Mouse (Mus musculus): Measurements from ENCODE around the gene Cacna2d3. TPM values are rescaled to one million over a fixed set of nuclear protein-coding genes. Genes with fewer than 3 reads are reported as not detected.
A peak's percentile ranks its signal among the peaks of the same experiment; 100 is the strongest.

Cacna2d3 gene
- polyA plus RNA-seq, 1 experiment from 2014 or later: 0.54 TPM

GRCm38 (mm10) chr14:29123886-29124285 lies 597.8 kb downstream of the Cacna2d3 start:
- Histone ChIP-seq H3K36me3 (ENCODE audit: control insufficient read depth, insufficient read depth) (no peaks in the 10 kb centered on the region), H3K9me3 (replicated peaks; ENCODE audit: control insufficient read depth, low read length) (no peaks in the 10 kb centered on the region), H3K27me3 (ENCODE audit: control insufficient read depth, insufficient read depth, low read length) (no peaks in the 10 kb centered on the region), H3K4me2 (ENCODE audit: low read depth, low read length) (no peak overlapping the region), H3K4me1 (ENCODE audit: control insufficient read depth, insufficient read depth, low read length) (no peaks in the 10 kb centered on the region), H3K27ac (ENCODE audit: low read length) (no peak overlapping the region), H3K4me3 (ENCODE audit: low read length) (no peak overlapping the region), H3K9ac (ENCODE audit: low read length) (no peak overlapping the region)
- no peak for ATAC-seq (replicated peaks; ENCODE audit: extremely low read depth, insufficient read depth, low FRiP score)

GRCm38 (mm10) chr14:29122749-29123148 lies 598.9 kb downstream of the Cacna2d3 start:
- Histone ChIP-seq H3K4me3 (ENCODE audit: low read length) (no peak overlapping the region), H3K4me1 (ENCODE audit: control insufficient read depth, insufficient read depth, low read length) (no peaks in the 10 kb centered on the region), H3K27ac (ENCODE audit: low read length) (no peak overlapping the region), H3K9me3 (replicated peaks; ENCODE audit: control insufficient read depth, low read length) (no peaks in the 10 kb centered on the region), H3K27me3 (ENCODE audit: control insufficient read depth, insufficient read depth, low read length) (no peaks in the 10 kb centered on the region), H3K36me3 (ENCODE audit: control insufficient read depth, insufficient read depth) (no peaks in the 10 kb centered on the region), H3K4me2 (ENCODE audit: low read depth, low read length) (no peak overlapping the region), H3K9ac (ENCODE audit: low read length) (no peak overlapping the region)
- 88% methylated on average over 3 of the region's 3 CpGs for WGBS
- no peak for ATAC-seq (replicated peaks; ENCODE audit: extremely low read depth, insufficient read depth, low FRiP score)

- Histone ChIP-seq H3K4me1 (ENCODE audit: control insufficient read depth, insufficient read depth, low read length) (no peaks in the 10 kb centered on the region), H3K27me3 (ENCODE audit: control insufficient read depth, insufficient read depth, low read length) (no peaks in the 10 kb centered on the region), H3K4me3 (ENCODE audit: low read length) (no peak overlapping the region), H3K9me3 (replicated peaks; ENCODE audit: control insufficient read depth, low read length) (peaks cover 3% of the 10 kb centered on the region; the same call in 1 of the 2 replicates), H3K9ac (ENCODE audit: low read length) (no peak overlapping the region), H3K36me3 (ENCODE audit: control insufficient read depth, insufficient read depth) (no peaks in the 10 kb centered on the region), H3K27ac (ENCODE audit: low read length) (no peak overlapping the region), H3K4me2 (ENCODE audit: low read depth, low read length) (no peak overlapping the region)
- no peak for ATAC-seq (replicated peaks; ENCODE audit: extremely low read depth, insufficient read depth, low FRiP score)
- 55% methylated on average over 9 of the region's 9 CpGs for WGBS
Measured at GRCm38 (mm10) chr14:29113852-29114450, 607.7 kb downstream of the Cacna2d3 start.

GRCm38 (mm10) chr14:29111666-29112065 lies 610.0 kb downstream of the Cacna2d3 start:
- ATAC-seq (replicated peaks; ENCODE audit: extremely low read depth, insufficient read depth, low FRiP score): no peak
- Histone ChIP-seq H3K9ac (ENCODE audit: low read length) (no peak overlapping the region), H3K27ac (ENCODE audit: low read length) (no peak overlapping the region), H3K27me3 (ENCODE audit: control insufficient read depth, insufficient read depth, low read length) (no peaks in the 10 kb centered on the region), H3K36me3 (ENCODE audit: control insufficient read depth, insufficient read depth) (no peaks in the 10 kb centered on the region), H3K4me2 (ENCODE audit: low read depth, low read length) (no peak overlapping the region), H3K4me3 (ENCODE audit: low read length) (no peak overlapping the region), H3K4me1 (ENCODE audit: control insufficient read depth, insufficient read depth, low read length) (no peaks in the 10 kb centered on the region), H3K9me3 (replicated peaks; ENCODE audit: control insufficient read depth, low read length) (peaks cover 3% of the 10 kb centered on the region; the same call in 1 of the 2 replicates)
- WGBS: 83% methylated on average over 6 of the region's 6 CpGs

- WGBS: 69% methylated on average over 9 of the region's 9 CpGs
- no peak for ATAC-seq (replicated peaks; ENCODE audit: extremely low read depth, insufficient read depth, low FRiP score)
- no peaks in the 10 kb centered on the region for H3K36me3 ChIP-seq (ENCODE audit: control insufficient read depth, insufficient read depth)
- H3K9ac ChIP-seq (ENCODE audit: low read length): no peak overlapping the region
- H3K27ac ChIP-seq (ENCODE audit: low read length): no peak overlapping the region
- peaks cover 3% of the 10 kb centered on the region; the same call in 1 of the 2 replicates for H3K9me3 ChIP-seq (replicated peaks; ENCODE audit: control insufficient read depth, low read length)
- no peak overlapping the region for H3K4me2 ChIP-seq (ENCODE audit: low read depth, low read length)
- H3K4me3 ChIP-seq (ENCODE audit: low read length): no peak overlapping the region
- H3K27me3 ChIP-seq (ENCODE audit: control insufficient read depth, insufficient read depth, low read length): no peaks in the 10 kb centered on the region
- no peaks in the 10 kb centered on the region for H3K4me1 ChIP-seq (ENCODE audit: control insufficient read depth, insufficient read depth, low read length)
Measured at GRCm38 (mm10) chr14:29110351-29111091, 611.1 kb downstream of the Cacna2d3 start.

GRCm38 (mm10) chr14:29107464-29107863 lies 614.2 kb downstream of the Cacna2d3 start:
- Histone ChIP-seq H3K27me3 (ENCODE audit: control insufficient read depth, insufficient read depth, low read length) (no peaks in the 10 kb centered on the region), H3K4me2 (ENCODE audit: low read depth, low read length) (no peak overlapping the region), H3K27ac (ENCODE audit: low read length) (no peak overlapping the region), H3K9ac (ENCODE audit: low read length) (no peak overlapping the region), H3K36me3 (ENCODE audit: control insufficient read depth, insufficient read depth) (no peaks in the 10 kb centered on the region), H3K4me1 (ENCODE audit: control insufficient read depth, insufficient read depth, low read length) (no peaks in the 10 kb centered on the region), H3K9me3 (replicated peaks; ENCODE audit: control insufficient read depth, low read length) (peaks cover 3% of the 10 kb centered on the region; the same call in 1 of the 2 replicates), H3K4me3 (ENCODE audit: low read length) (no peak overlapping the region)
- ATAC-seq (replicated peaks; ENCODE audit: extremely low read depth, insufficient read depth, low FRiP score): no peak
- 80% methylated on average over 5 of the region's 5 CpGs for WGBS

- H3K27ac ChIP-seq (ENCODE audit: low read length): no peak overlapping the region
- H3K4me2 ChIP-seq (ENCODE audit: low read depth, low read length): no peak overlapping the region
- no peak overlapping the region for H3K4me3 ChIP-seq (ENCODE audit: low read length)
- H3K4me1 ChIP-seq (ENCODE audit: control insufficient read depth, insufficient read depth, low read length): no peaks in the 10 kb centered on the region
- H3K9ac ChIP-seq (ENCODE audit: low read length): no peak overlapping the region
- H3K27me3 ChIP-seq (ENCODE audit: control insufficient read depth, insufficient read depth, low read length): no peaks in the 10 kb centered on the region
- no peak for ATAC-seq (replicated peaks; ENCODE audit: extremely low read depth, insufficient read depth, low FRiP score)
- no peaks in the 10 kb centered on the region for H3K9me3 ChIP-seq (replicated peaks; ENCODE audit: control insufficient read depth, low read length)
- H3K36me3 ChIP-seq (ENCODE audit: control insufficient read depth, insufficient read depth): no peaks in the 10 kb centered on the region
- WGBS: 76% methylated on average over 12 of the region's 12 CpGs
Measured at GRCm38 (mm10) chr14:29097776-29098175, 623.9 kb downstream of the Cacna2d3 start.

- ATAC-seq (replicated peaks; ENCODE audit: extremely low read depth, insufficient read depth, low FRiP score): no peak
- Histone ChIP-seq H3K4me3 (ENCODE audit: low read length) (no peak overlapping the region), H3K27me3 (ENCODE audit: control insufficient read depth, insufficient read depth, low read length) (0 out of 2 replicates have a peak, but pooled peaks cover 3% of the 10 kb centered on the region), H3K4me2 (ENCODE audit: low read depth, low read length) (no peak overlapping the region), H3K9ac (ENCODE audit: low read length) (no peak overlapping the region), H3K36me3 (ENCODE audit: control insufficient read depth, insufficient read depth) (no peaks in the 10 kb centered on the region), H3K9me3 (replicated peaks; ENCODE audit: control insufficient read depth, low read length) (no peaks in the 10 kb centered on the region), H3K4me1 (ENCODE audit: control insufficient read depth, insufficient read depth, low read length) (no peaks in the 10 kb centered on the region), H3K27ac (ENCODE audit: low read length) (no peak overlapping the region)
- WGBS: 89% methylated on average over 5 of the region's 5 CpGs
Measured at GRCm38 (mm10) chr14:29095431-29095830, 626.2 kb downstream of the Cacna2d3 start.

GRCm38 (mm10) chr14:29090074-29090473 lies 631.6 kb downstream of the Cacna2d3 start:
- no peaks in the 10 kb centered on the region for H3K4me1 ChIP-seq (ENCODE audit: control insufficient read depth, insufficient read depth, low read length)
- ATAC-seq (replicated peaks; ENCODE audit: extremely low read depth, insufficient read depth, low FRiP score): peak; percentile 69; the same call in 1 of the 2 replicates
- no peaks in the 10 kb centered on the region for H3K36me3 ChIP-seq (ENCODE audit: control insufficient read depth, insufficient read depth)
- H3K4me2 ChIP-seq (ENCODE audit: low read depth, low read length): no peak overlapping the region
- no peak overlapping the region for H3K4me3 ChIP-seq (ENCODE audit: low read length)
- peaks cover 8% of the 10 kb centered on the region for H3K27me3 ChIP-seq (ENCODE audit: control insufficient read depth, insufficient read depth, low read length)
- H3K9me3 ChIP-seq (replicated peaks; ENCODE audit: control insufficient read depth, low read length): no peaks in the 10 kb centered on the region
- 5% methylated on average over 5 of the region's 5 CpGs for WGBS
- no peak overlapping the region for H3K27ac ChIP-seq (ENCODE audit: low read length)
- no peak overlapping the region for H3K9ac ChIP-seq (ENCODE audit: low read length)
